Mouse (Mus musculus) macrophage (primary cell): Measurements from ENCODE around the gene Meioc. TPM values are rescaled to one million over a fixed set of nuclear protein-coding genes. Genes with fewer than 3 reads are reported as not detected.

Source experiments
- H3K27ac ChIP-seq: fragments of 350-480 bp; formaldehyde crosslinking; 2 replicates; pipeline ENCODE4 v1.9.0; 2021
- H3K36me3 ChIP-seq: fragments of 350-480 bp; formaldehyde crosslinking; 2 replicates; pipeline ENCODE4 v1.9.0; 2021; ENCODE audit errors: inconsistent target
- H3K4me3 ChIP-seq: fragments of 350-480 bp; formaldehyde crosslinking; 2 replicates; pipeline ENCODE4 v1.9.0; 2021; ENCODE audit errors: inconsistent target
- H3K79me2 ChIP-seq: fragments of 350-480 bp; formaldehyde crosslinking; 2 replicates; pipeline ENCODE4 v1.9.0; 2021; ENCODE audit errors: inconsistent target
- WGBS: methylation state at CpG from one replicate; pipeline ENCODE4 v1.1.7; 2026; ENCODE audit warnings: inconsistent platforms; ENCODE audit not compliant: missing documents; 5-methylcytosine and 5-hydroxymethylcytosine counted together
- polyA plus RNA-seq: library from polyadenylated mRNA; stranded (reverse); fragments of 250-400 nt; gene quantifications from 3 replicates; pipeline ENCODE4 v1.2.4, GENCODE M21; 2018; ENCODE audit warnings: inconsistent platforms
- total RNA-seq, 78 experiments: library from RNA; depleted of rRNA; stranded (reverse); fragments of 250-400 nt; gene quantifications; 1 replicate in 9 of 78; 2 replicates in 24 of 78; 3 replicates in 43 of 78; 4 replicates in 2 of 78; pipeline ENCODE4 v1.2.4; 2018; ENCODE audit warnings: inconsistent platforms in 56 of 78

Gene Meioc
- not detected for total RNA-seq (2018; cell fraction: chromatin; rRNA removed)
- total RNA-seq (2018; cell fraction: cytosol; rRNA removed), result not detected
- total RNA-seq (2018; cell fraction: nucleus; rRNA removed), result not detected
- not detected in 3 replicates for polyA plus RNA-seq

GRCm38 (mm10) chr11:102663416-102663815 is at the start of gene Meioc:
TSS of gene Meioc (plus strand) at chr11:102663716.
- no peaks in the 10 kb centered on the region for H3K79me2 ChIP-seq
- H3K36me3 ChIP-seq, result no peaks in the 10 kb centered on the region
- no peak within 1 kb of the TSS for H3K4me3 ChIP-seq
- 68% methylated on average over 3 of the region's 3 CpGs for WGBS
- H3K27ac ChIP-seq, result no peak within 1 kb of the TSS

DNA sequence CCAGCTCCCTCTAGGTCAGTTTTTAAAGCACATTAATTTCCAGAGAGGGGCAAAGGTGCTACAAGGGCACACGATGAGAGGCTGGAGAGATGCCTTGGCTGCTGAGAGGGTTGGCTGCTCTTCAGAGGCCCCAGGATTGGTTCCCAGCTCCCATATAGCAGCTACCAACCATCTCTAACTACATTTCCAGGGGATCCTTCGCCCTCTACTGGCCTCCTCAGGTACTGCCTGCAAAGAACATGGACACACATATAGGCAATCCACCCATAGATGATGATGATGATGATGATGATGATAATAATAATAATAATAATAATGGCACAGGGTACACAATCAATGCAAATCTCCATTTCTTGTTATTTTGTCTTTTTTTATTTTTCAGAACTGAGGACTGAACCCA is 44.1 kb upstream of the Meioc start:
- 69% methylated on average over 2 of the region's 2 CpGs for WGBS
- Histone ChIP-seq H3K36me3 (no peaks in the 10 kb centered on the region), H3K79me2 (no peaks in the 10 kb centered on the region)

GRCm38 (mm10) chr11:102623876-102624789 is 39.4 kb upstream of the Meioc start:
- no peaks in the 10 kb centered on the region for H3K79me2 ChIP-seq
- WGBS, result 65% methylated on average over 17 of the region's 17 CpGs
- H3K27ac ChIP-seq, result no peak overlapping the region
- no peaks in the 10 kb centered on the region for H3K36me3 ChIP-seq
- H3K4me3 ChIP-seq, result no peak overlapping the region

More for the DNA sequence above, 44.1 kb upstream of the Meioc start:
- no peak overlapping the region for H3K27ac ChIP-seq
- no peak overlapping the region for H3K4me3 ChIP-seq

- Histone ChIP-seq H3K4me3 (no peak overlapping the region), H3K79me2 (no peaks in the 10 kb centered on the region), H3K27ac (no peak overlapping the region), H3K36me3 (no peaks in the 10 kb centered on the region)
- 90% methylated on average over 14 of the region's 14 CpGs for WGBS
These were observed 38.6 kb upstream of the Meioc start for GRCm38 (mm10) chr11:102624888-102625407.

- no peak overlapping the region for H3K4me3 ChIP-seq
- no peak overlapping the region for H3K27ac ChIP-seq
- no peaks in the 10 kb centered on the region for H3K36me3 ChIP-seq
- no peaks in the 10 kb centered on the region for H3K79me2 ChIP-seq
- 93% methylated on average over 9 of the region's 9 CpGs for WGBS
These were observed 36.2 kb upstream of the Meioc start for GRCm38 (mm10) chr11:102627171-102627931.

DNA sequence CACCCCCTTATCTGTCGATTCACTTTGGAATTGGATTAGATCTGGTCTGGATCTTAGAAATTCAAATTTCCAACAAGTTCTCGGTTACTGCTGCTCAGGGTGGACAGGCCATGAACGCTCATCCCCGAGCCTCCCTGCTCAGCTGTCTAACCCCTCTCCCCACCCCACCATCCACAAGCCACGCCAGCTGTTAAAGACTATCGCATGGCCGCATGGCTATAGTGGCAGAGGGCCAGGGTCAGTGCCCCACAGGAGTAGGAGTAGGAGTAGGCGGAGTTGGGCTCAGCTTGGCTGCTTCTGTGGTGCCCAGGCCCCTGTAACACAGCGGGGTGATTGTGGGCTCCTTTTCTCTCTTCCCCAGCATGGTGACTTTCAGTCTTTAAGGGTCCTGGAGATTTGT is 35.0 kb upstream of the Meioc start:
- H3K27ac ChIP-seq, result no peak overlapping the region
- H3K36me3 ChIP-seq, result no peaks in the 10 kb centered on the region
- WGBS, result 92% methylated on average over 9 of the region's 9 CpGs
- no peak overlapping the region for H3K4me3 ChIP-seq
- no peaks in the 10 kb centered on the region for H3K79me2 ChIP-seq

DNA sequence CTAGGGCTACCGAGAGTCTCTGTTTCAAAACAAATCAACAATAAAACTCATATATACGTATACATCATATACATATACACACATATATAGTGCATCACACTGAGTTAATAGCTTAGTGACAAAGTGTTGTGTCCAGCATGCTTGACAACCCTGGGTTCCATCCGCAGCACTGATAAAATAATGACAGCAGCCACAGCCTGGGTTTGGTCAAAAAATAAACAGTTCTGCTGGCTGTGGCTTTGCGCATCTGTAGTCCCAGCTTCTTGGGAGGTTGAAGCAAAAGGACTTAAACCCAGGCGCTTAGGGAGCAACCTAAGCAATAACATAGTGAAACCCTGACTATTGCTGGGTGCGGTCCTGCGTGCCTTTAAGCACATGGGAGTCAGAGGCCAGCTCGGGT is 34.1 kb upstream of the Meioc start:
- H3K36me3 ChIP-seq, result no peaks in the 10 kb centered on the region
- 95% methylated on average over 7 of the region's 8 CpGs for WGBS
- no peaks in the 10 kb centered on the region for H3K79me2 ChIP-seq
- H3K4me3 ChIP-seq, result no peak overlapping the region
- H3K27ac ChIP-seq, result no peak overlapping the region

GRCm38 (mm10) chr11:102630731-102631130 is 32.8 kb upstream of the Meioc start:
- 95% methylated on average over 6 of the region's 7 CpGs for WGBS
- H3K4me3 ChIP-seq, result no peak overlapping the region
- no peaks in the 10 kb centered on the region for H3K36me3 ChIP-seq
- no peaks in the 10 kb centered on the region for H3K79me2 ChIP-seq
- H3K27ac ChIP-seq, result no peak overlapping the region

GRCm38 (mm10) chr11:102631203-102631602 is 32.3 kb upstream of the Meioc start:
- no peaks in the 10 kb centered on the region for H3K79me2 ChIP-seq
- 84% methylated on average over 4 of the region's 5 CpGs for WGBS
- no peaks in the 10 kb centered on the region for H3K36me3 ChIP-seq
- H3K27ac ChIP-seq, result no peak overlapping the region
- H3K4me3 ChIP-seq, result no peak overlapping the region

GRCm38 (mm10) chr11:102632725-102633124 is 30.8 kb upstream of the Meioc start:
- WGBS, result 12% methylated on average over 8 of the region's 13 CpGs
- H3K79me2 ChIP-seq, result no peaks in the 10 kb centered on the region
- H3K4me3 ChIP-seq, result no peak overlapping the region
- no peaks in the 10 kb centered on the region for H3K36me3 ChIP-seq
- H3K27ac ChIP-seq, result no peak overlapping the region

GRCm38 (mm10) chr11:102633379-102633778 is 30.1 kb upstream of the Meioc start:
- 45% methylated on average over 9 of the region's 9 CpGs for WGBS
- Histone ChIP-seq H3K27ac (no peak overlapping the region), H3K4me3 (no peak overlapping the region), H3K79me2 (no peaks in the 10 kb centered on the region), H3K36me3 (no peaks in the 10 kb centered on the region)

- H3K27ac ChIP-seq, result no peak overlapping the region
- WGBS, result 84% methylated on average over 12 of the region's 12 CpGs
- H3K79me2 ChIP-seq, result no peaks in the 10 kb centered on the region
- H3K4me3 ChIP-seq, result no peak overlapping the region
- H3K36me3 ChIP-seq, result no peaks in the 10 kb centered on the region
These were observed 26.6 kb upstream of the Meioc start for GRCm38 (mm10) chr11:102636887-102637286.

GRCm38 (mm10) chr11:102643891-102644382 is 19.6 kb upstream of the Meioc start:
- Histone ChIP-seq H3K4me3 (no peak overlapping the region), H3K27ac (no peak overlapping the region), H3K36me3 (no peaks in the 10 kb centered on the region), H3K79me2 (no peaks in the 10 kb centered on the region)
- WGBS, result 88% methylated on average over 10 of the region's 10 CpGs

DNA sequence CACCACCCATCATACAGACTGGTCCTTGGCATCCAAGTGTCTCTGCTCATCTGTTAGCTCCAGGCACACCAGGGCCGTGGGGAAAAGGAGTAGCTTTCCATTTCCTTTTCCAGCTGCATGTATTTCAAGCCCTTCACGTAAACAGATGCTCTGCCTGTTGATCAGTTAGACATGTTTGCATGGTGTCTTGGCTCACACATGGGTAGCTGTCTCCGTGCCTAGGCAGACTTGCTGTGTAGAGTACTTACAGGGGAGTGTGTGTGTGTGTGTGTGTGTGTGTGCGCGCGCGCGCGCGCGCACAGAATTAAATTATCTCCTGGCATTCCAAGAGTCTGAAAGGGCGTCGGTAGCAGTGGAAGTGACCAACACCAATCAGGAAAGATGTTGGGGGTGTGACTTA is 17.3 kb upstream of the Meioc start:
- H3K79me2 ChIP-seq, result no peaks in the 10 kb centered on the region
- H3K4me3 ChIP-seq, result no peak overlapping the region
- H3K36me3 ChIP-seq, result no peaks in the 10 kb centered on the region
- H3K27ac ChIP-seq, result no peak overlapping the region
- 91% methylated on average over 13 of the region's 13 CpGs for WGBS
